Mouse (Mus musculus): ENCODE results near the gene Dnajb12.

- TF ChIP-seq EP300 (optimal IDR thresholded peaks at IDR 0.05) (no peak), CTCF (IDR thresholded peaks at IDR 0.05; ENCODE audit: low read depth) (no peak)
These were observed 59.7 kb downstream of the Dnajb12 start for GRCm38 (mm10) chr10:59939081-59939480.

All from stomach, postnatal 0 days (tissue).